Mouse (Mus musculus) olfactory bulb, adult 2 months (tissue): ENCODE measurements around the gene Hmgb1.

Experiments used
- CTCF ChIP-seq: fragments of 200-500 bp; IDR thresholded peaks from 2 replicates; pipeline ENCODE4 v1.5.1; 2012; ENCODE audit warnings: low read depth, mild to moderate bottlenecking, low read length, moderate library complexity; ENCODE audit not compliant: insufficient read depth
- POLR2A ChIP-seq: fragments of 200-500 bp; IDR thresholded peaks from 2 replicates; pipeline ENCODE4 v1.6.1; 2012; ENCODE audit warnings: mild to moderate bottlenecking, low read depth, low read length, moderate library complexity; ENCODE audit not compliant: insufficient read depth

DNA sequence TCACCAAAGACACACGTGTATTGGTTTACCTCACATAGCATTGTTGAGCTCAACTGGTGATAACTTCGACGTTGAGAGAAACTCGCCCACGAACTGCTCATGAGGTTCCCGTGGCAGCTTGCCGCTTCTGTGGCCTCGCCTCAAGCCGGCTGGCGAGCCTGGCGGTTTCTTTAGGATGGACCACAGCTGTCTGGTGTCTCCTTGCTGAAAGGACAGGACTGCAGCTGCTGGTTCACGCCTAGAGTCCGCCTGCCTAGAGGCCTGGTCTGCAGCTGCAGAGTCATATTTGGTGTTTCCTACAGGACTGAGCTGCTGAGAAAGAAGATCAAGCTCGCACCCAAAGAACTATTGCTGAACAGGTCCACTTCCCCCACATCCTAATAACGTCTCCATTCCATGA lies 55.8 kb downstream of the Hmgb1 start:
- TF ChIP-seq CTCF (no peak), POLR2A (no peak)
